In genomic region chr10:99840179-99840876, GRCm38 (mm10) we compare ENCODE assay signal across 17 mouse cellular contexts.
DNase-seq lines count a peak whose midpoint lies in the region; ATAC-seq lines count a peak whose summit lies in the region.
"Had no signal": no experiment of that assay in that cellular context is flagged by ENCODE, and none has a peak within 500 bp of the region (broad histone marks: within the 10 kb centered on the region; RNA-seq: fewer than 3 reads in every experiment).

No protein-coding gene starts in this region.

- peak; percentile 1 for DNase-seq in gastrocnemius, adult 18-20 months (ENCODE audit: low spot score)
- DNase-seq in gastrocnemius, postnatal 4 days (ENCODE audit: low spot score in 2 of 2): no peak
- DNase-seq in midbrain, embryonic 11.5 days (ENCODE audit: low spot score, missing footprints): peak; percentile 68
- DNase-seq in kidney, postnatal 25 days: peak; percentile 21 to 43
- no peak for DNase-seq in thymus, postnatal 25 days
- no peak for DNase-seq in cerebellum, adult 9-10 months
- DNase-seq in thymus, postnatal 0 days (ENCODE audit: low spot score): no peak
- DNase-seq: B cell, adult 2 months; cerebellum, postnatal 14 days; gastrocnemius, postnatal 10 days; retina, postnatal 1 day; thymus, adult 2 months had no signal

- ATAC-seq in midbrain, embryonic 11.5 days (ENCODE audit: low FRiP score): no peak
- no peak for ATAC-seq in midbrain, embryonic 15.5 days (replicated peaks)
- ATAC-seq: intestine, postnatal 0 days had no signal

- H3K4me3 ChIP-seq in midbrain, embryonic 11.5 days (ENCODE audit: low read depth, low read length): no peak overlapping the region
- no peak overlapping the region for H3K4me3 ChIP-seq in midbrain, embryonic 15.5 days
- H3K4me3 ChIP-seq: forebrain, embryonic 10.5 days; hindbrain, embryonic 13.5 days; limb, embryonic 12.5 days had no signal

- no peaks in the 10 kb centered on the region for H3K36me3 ChIP-seq in midbrain, embryonic 11.5 days (ENCODE audit: control insufficient read depth, insufficient read depth, low read length)
- H3K36me3 ChIP-seq in midbrain, embryonic 15.5 days (replicated peaks): no peaks in the 10 kb centered on the region
- H3K36me3 ChIP-seq: forebrain, embryonic 10.5 days; hindbrain, embryonic 13.5 days; limb, embryonic 12.5 days had no signal

- H3K9ac ChIP-seq in midbrain, embryonic 11.5 days (ENCODE audit: low read length): no peak overlapping the region
- no peak overlapping the region for H3K9ac ChIP-seq in midbrain, embryonic 15.5 days
- H3K9ac ChIP-seq: hindbrain, embryonic 13.5 days; limb, embryonic 12.5 days had no signal

- H3K4me2 ChIP-seq in midbrain, embryonic 11.5 days: no peak overlapping the region
- H3K4me2 ChIP-seq in midbrain, embryonic 15.5 days: no peak overlapping the region
- H3K4me2 ChIP-seq: hindbrain, embryonic 13.5 days; limb, embryonic 12.5 days had no signal

- H3K4me1 ChIP-seq in midbrain, embryonic 11.5 days (ENCODE audit: control insufficient read depth, insufficient read depth, low read length): no peaks in the 10 kb centered on the region
- H3K4me1 ChIP-seq in midbrain, embryonic 15.5 days: no peaks in the 10 kb centered on the region
- H3K4me1 ChIP-seq: hindbrain, embryonic 13.5 days had no signal

- no peaks in the 10 kb centered on the region for H3K27me3 ChIP-seq in midbrain, embryonic 11.5 days (ENCODE audit: control insufficient read depth, insufficient read depth, low read length)
- no peaks in the 10 kb centered on the region for H3K27me3 ChIP-seq in midbrain, embryonic 15.5 days (replicated peaks)
- H3K27me3 ChIP-seq: hindbrain, embryonic 13.5 days; limb, embryonic 12.5 days had no signal

- no peak overlapping the region for H3K27ac ChIP-seq in midbrain, embryonic 11.5 days (ENCODE audit: low read depth, low read length)
- H3K27ac ChIP-seq in midbrain, embryonic 15.5 days: no peak overlapping the region
- H3K27ac ChIP-seq: forebrain, embryonic 10.5 days; hindbrain, embryonic 13.5 days; limb, embryonic 12.5 days had no signal

- 82% methylated on average over 10 of the region's 10 CpGs for WGBS in midbrain, embryonic 11.5 days
- 85% methylated on average over 10 of the region's 10 CpGs for whole genome bisulfite sequencing in midbrain, embryonic 15.5 days

- H3K9me3 ChIP-seq in midbrain, embryonic 11.5 days (ENCODE audit: control insufficient read depth, low read length): no peaks in the 10 kb centered on the region
- no peaks in the 10 kb centered on the region for H3K9me3 ChIP-seq in midbrain, embryonic 15.5 days
- H3K9me3 ChIP-seq: forebrain, embryonic 10.5 days; hindbrain, embryonic 13.5 days; limb, embryonic 12.5 days had no signal

Comparison
In these comparisons a context has a peak if more than half of its experiments do, and no peak if none do; other contexts are left out.
1. DNase-seq: peak in gastrocnemius, adult 18-20 months (single experiment), midbrain, embryonic 11.5 days (single experiment) and kidney, postnatal 25 days (2 of 2); none in gastrocnemius, postnatal 4 days (0 of 2), thymus, postnatal 25 days (single experiment), cerebellum, adult 9-10 months (single experiment) and thymus, postnatal 0 days (single experiment).